Mouse (Mus musculus) heart, adult 2 months (tissue): ENCODE data around the gene Gm11077.

Experiments
- CTCF ChIP-seq: fragments of 200-600 bp; IDR thresholded peaks from 2 replicates; pipeline ENCODE4 v1.8.1; 2022; ENCODE audit warnings: antibody characterized with exemption, mild to moderate bottlenecking, moderate library complexity
- EP300 ChIP-seq: fragments of 200-500 bp; IDR thresholded peaks from 2 replicates; pipeline ENCODE4 v1.6.1; 2011; ENCODE audit warnings: low read depth, low read length, control low read depth; ENCODE audit not compliant: insufficient read depth
- POLR2A ChIP-seq: fragments of 200-500 bp; IDR thresholded peaks from 2 replicates; pipeline ENCODE4 v1.6.1; 2011; ENCODE audit warnings: mild to moderate bottlenecking, low read depth, low read length, control low read depth; ENCODE audit not compliant: insufficient read depth

GRCm38 (mm10) chr6:140776274-140776673, 47.2 kb downstream of the Gm11077 start:
- TF ChIP-seq CTCF (no peak), POLR2A (no peak), EP300 (no peak)
